Mouse (Mus musculus) brain, adult 2 months (tissue): Measurements from ENCODE around the gene Hoxa7.

ENCODE experiments used
- DNase-seq: peaks from one replicate; pipeline ENCODE4 v3.0.0; 2011; ENCODE audit warnings: low read depth, low spot score

The Hoxa7 gene

DNA sequence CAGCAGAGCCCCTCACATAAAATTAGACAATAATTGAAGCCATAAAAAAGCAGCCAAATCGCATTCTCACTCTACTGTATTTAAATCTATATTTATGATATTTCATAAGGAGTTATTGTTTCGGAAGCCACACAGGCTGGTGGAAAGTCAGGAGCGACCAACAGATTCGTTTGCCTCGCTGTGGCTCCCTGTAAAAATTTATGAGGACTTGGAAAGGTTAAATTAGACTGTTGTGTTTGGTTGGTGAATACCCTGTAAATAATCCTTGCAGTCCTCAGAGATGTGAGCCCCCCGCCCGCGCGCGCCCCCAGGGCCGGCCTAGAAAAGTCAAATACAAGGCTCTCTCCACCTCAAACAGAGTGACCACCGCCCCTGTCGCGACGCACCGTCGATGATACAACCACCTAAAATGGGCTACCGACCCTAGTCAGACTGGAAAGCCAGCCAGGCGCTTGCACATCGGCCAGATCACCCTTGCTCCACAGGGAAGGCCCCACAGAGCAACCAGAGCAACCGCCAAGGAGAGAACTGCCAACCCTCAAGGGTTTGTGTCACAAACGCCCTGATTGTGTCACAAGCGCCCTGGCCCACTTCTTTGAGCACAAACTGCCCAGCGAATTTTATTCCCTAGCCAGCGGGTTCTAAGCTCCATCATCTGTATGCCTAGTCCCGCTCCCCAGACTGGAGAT, 5.1 kb upstream of the Hoxa7 start:
- DNase-seq = no peak

- no peak for DNase-seq
These were observed 4.2 kb upstream of the Hoxa7 start for GRCm38 (mm10) chr6:52225612-52226568.

DNA sequence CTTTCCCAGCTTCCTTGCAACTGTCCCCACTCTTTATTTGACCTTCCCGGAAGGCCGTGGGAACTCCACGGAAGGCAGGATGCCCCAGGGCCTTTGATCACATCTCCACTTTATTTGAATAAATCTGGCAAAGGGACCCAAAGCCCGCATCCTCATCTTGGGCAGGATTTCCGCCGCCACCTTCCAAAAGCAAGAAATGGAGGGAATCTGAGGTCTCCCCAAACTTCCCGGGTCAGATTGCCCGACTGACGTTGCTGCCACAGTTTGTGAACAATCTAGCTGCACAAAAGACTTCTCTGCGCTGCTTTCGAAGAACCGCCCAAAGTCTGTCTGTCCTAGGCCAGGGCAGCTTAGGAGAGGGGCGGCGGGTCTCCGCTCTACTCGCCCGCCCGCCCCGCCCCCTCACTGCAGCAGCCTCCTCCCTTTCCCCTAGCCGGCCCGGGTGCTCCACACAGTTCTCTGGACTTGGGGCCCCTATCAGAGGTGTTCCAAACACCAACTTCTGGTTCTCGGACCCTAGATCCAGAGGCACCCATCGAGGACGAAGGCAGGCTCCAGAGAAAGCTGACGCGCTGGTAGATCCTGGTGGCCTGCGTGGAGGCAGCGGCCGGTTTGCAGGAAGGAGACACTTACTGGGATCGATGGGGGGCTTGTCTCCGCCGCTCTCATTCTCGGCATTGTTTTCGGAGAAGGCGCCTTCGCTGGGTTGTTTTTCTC, 3.4 kb upstream of the Hoxa7 start:
- no peak for DNase-seq

DNA sequence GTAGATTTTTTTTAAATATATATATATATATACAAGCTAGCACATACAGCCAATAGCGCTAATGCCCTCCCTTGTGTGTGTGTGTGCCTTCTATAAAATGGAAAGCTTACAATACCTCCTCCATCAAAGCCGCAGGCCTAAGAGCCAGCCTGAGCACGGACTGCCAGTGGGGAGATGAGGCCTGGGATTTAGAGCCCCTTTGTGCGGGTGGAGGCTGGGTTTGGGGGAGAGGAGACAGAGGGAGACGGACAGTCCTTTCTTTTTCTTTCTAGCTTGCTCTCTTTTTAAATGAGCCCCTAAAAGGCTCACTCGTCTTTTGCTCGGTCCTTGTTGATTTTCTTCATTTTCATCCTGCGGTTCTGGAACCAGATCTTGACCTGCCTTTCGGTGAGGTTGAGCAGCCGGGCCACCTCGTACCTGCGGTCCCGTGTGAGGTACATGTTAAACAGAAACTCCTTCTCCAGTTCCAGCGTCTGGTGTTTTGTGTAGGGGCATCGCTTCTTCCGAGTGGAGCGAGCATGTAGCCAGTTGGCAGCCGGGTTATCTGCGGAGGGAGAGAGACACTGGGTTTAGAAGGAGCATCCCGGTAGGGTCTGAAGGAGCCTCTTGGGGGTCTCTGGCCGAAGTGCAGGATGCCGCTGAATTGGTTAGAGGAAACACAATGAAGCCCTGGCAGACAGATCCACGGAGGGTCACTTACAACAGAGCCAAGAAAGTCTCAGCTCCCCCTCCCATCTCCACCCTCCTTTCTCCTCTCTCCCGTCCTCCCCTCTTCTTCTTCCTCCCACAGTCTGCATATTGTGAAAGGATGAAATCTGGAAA, 2.5 kb upstream of the Hoxa7 start:
- no peak for DNase-seq

DNA sequence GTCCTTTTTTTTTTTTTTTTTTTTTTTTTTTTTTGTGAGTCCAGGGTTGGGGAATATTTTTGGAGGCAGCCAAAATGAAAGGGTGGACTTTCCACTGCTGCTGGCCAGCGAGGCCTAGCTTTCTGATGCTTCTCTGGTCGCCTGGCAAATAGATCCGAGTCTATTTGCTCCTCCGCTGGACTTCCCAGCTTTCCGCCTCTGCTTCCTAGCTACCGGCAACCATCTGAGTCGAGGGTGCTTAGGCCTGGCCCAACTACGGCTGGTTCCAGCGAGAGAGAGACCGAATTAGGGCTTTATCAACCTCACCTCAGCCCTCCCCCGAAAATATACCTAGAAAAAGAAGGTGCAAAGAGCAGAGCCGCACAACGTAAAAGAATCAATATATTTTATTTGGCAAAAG, 1.1 kb upstream of the Hoxa7 start:
- DNase-seq = no peak

DNA sequence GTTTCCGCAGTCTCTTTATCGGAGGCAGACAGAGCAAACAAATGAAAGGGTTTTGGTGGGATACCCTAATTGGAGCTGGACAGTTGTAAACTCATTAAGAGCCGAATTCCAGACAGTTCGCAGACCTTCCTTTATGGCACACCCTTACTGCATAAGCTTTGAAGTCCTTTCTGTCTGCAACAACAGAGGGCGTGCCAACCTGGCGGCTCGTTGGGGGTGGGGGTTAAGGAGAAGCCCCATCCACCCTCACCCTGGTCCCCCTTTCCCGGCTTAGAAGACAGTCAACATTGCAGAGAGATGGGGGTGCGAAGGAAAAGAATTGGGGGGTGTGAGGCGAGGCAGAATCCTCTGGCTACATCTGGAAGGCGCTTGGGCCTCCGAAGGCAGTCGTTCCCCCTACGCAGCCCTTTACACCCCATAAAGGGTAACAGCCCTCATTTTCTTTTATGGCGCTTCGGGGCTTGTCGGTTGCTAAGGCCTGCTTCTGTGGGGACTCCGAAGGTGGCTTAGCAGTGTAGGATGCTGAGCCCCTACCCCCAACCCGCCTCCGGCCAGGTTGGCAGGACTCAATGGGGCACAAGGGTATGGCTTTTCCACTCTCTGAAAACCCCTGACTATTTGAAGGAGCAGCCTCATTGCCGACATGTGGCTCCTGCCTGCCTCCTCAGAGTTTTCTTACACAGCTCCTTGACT, 485 bp upstream of the Hoxa7 start:
- DNase-seq = no peak

DNA sequence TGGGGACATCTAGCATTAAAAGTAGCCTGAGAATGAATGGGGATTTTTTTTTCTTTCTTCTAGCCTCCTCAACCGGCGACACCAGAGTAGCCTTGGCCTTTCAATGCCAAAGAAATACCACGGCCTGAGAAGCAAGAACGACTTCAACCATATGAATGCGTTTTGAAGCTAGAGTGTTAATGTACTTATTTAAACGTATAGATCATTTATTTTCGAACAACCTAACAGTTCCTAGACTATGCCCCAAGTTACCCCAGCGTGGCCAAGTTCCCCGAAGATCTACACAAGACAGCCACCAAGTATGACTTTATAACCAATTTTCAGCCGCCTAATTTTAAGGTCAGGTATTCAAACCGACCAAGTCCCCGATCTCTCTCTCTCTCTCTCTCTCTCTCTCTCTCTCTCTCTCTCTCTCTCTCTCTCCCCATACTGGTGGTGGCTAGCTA, 766 bp downstream of the Hoxa7 start:
- DNase-seq = no peak

GRCm38 (mm10) chr6:52220003-52220864, 1.4 kb downstream of the Hoxa7 start:
- DNase-seq = no peak

DNA sequence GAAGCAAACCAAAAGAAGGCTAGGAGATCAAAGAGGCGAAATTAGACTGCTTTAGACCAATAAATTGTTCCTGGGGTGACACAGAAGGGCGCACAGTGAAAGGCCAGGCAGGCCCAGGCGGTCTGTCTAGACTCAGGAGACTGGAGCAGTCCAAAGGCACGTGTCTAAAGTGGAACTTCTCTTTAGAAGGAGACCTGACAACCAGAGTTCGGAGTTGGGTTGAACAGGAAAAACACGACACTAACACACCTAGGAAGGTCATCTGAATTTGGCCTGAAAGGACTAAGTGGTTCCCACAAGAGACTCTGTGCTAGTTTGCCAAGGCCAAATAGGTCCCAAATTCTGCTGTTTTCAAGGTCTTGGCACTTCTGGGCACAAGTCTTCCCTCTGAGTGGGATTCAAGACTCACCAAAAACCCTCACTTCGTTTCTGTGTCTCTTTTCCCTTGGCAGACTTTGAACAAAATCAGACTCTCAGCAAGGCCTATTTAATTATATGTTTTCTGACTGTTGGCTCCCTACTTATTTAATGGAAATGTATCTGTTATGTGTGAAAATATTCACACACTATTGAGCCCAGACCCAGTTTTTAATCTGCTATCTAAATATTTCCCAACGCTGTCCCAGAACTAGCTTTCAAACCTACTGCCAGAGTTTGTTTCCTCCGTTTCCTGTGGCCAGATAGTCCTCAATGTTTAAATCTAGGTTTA, 2.3 kb downstream of the Hoxa7 start:
- DNase-seq = no peak

- no peak for DNase-seq
These were observed 2.9 kb downstream of the Hoxa7 start for GRCm38 (mm10) chr6:52218643-52219215.

GRCm38 (mm10) chr6:52217895-52218642, 3.6 kb downstream of the Hoxa7 start:
- no peak for DNase-seq

DNA sequence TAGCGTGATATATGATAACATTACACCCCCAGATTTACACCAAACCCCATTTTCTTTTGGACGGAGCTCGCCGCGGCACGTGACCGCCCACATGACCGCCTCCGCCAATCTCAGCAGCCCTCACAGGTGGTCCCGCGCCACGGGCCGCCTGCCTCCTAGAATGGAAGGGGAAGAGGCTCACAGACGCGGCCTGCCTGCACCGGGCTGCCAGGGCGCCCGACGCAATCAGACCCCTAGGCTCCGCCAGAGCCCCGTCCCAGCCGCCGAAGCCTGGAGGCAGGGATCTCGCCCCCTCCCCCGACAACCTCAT, 4.2 kb downstream of the Hoxa7 start:
- no peak for DNase-seq

DNA sequence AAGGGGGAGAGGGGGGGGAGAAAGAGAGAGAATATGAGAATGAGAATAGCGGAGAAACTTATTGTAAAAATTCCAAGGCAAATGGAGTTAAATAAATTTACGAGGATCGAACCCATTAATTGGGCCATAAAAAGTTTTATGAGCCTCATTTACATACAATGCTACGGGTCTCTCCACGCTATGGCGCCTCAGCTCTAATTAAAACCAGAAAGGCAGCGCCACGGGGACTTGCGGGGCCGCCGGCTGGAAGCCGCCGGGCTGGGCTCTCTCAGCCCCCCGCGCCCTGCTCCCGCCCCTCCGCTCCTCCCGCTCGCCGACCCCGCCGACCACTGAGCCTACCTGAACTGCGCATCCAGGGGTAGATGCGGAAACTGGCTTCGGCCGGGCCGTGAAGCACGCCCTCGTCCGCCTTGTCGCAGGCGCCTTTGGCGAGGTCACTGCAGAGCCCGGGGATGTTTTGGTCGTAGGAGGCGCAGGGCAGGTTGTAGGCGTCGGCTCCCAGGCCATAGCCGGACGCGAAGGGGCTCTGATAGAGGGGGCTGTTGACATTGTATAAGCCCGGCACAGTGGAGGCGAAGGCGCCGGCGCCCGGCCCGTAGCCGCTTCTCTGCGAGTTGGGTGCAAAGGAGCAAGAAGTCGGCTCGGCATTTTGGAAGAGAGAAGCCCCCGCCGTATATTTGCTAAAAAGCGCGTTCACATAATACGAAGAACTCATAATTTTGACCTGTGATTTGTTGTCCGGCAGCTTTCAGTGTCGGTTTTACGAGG, 4.8 kb downstream of the Hoxa7 start:
- DNase-seq = no peak

- no peak for DNase-seq
These were observed 5.7 kb downstream of the Hoxa7 start for GRCm38 (mm10) chr6:52215771-52216535.

GRCm38 (mm10) chr6:52215070-52215469, 6.6 kb downstream of the Hoxa7 start:
- no peak for DNase-seq

DNA sequence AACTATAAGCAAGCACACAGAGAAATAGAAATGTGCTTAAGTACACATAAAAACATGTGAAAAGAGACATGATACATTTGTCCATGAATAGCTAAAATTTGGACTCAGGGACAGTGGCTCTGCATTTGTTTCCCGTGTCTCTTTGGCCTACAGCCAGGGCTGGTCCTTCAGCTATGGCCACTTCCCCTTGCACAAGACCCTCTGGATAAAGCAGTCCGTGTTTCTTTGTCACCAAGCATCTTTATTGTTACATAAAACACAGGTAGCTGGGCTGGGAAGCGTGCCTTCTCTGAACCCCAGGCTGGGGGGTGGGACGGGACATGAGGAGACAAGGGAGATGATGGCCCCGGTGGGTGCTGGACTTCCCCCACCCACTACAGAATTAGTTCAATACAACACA, 7.4 kb downstream of the Hoxa7 start:
- no peak for DNase-seq
